Mouse (Mus musculus) MEL (cell line): Measurements from ENCODE around the gene Pdcd6ip. TPM values are rescaled to one million over a fixed set of nuclear protein-coding genes. Genes with fewer than 3 reads are reported as not detected.

Experiments used
- DNase-seq: peaks from one replicate; pipeline ENCODE4 v3.0.0; 2011; ENCODE audit warnings: low read depth, low spot score
- H3K27ac ChIP-seq: 2 replicates; pipeline ENCODE4 v1.5.1; 2012; ENCODE audit warnings: low read depth, mild to moderate bottlenecking, control low read depth, low read length, moderate library complexity; ENCODE audit not compliant: control insufficient read depth
- H3K27me3 ChIP-seq, 2 experiments: fragments of 150-350 bp in 1 of 2; sonication (generic) in 1 of 2; 2 replicates each; pipeline ENCODE4 v1.6.1; 2012; ENCODE audit warnings: low read length in 2 of 2, mild to moderate bottlenecking in 2 of 2, improper control_type of control experiment in 1 of 2, moderate library complexity in 1 of 2; ENCODE audit not compliant: insufficient read depth in 2 of 2, control insufficient read depth in 1 of 2
- H3K36me3 ChIP-seq, 2 experiments: 2 replicates each; pipeline ENCODE4 v1.6.1; 2012 to 2014; ENCODE audit warnings: low read length in 2 of 2, improper control_type of control experiment in 1 of 2, inconsistent platforms in 1 of 2, mild to moderate bottlenecking in 1 of 2; ENCODE audit not compliant: insufficient read depth in 2 of 2, control insufficient read depth in 1 of 2
- H3K4me1 ChIP-seq, 2 experiments: fragments of 150-350 bp in 1 of 2; sonication (generic) in 1 of 2; 2 replicates each; pipeline ENCODE4 v1.6.1; 2012; ENCODE audit warnings: low read length in 2 of 2, improper control_type of control experiment in 1 of 2, mild to moderate bottlenecking in 1 of 2; ENCODE audit not compliant: insufficient read depth in 2 of 2, control insufficient read depth in 1 of 2
- H3K4me3 ChIP-seq, 2 experiments: fragments of 150-350 bp in 1 of 2; sonication (generic) in 1 of 2; 2 replicates each; pipeline ENCODE4 v1.5.1; 2012; ENCODE audit warnings: low read depth in 2 of 2, low read length in 2 of 2, mild to moderate bottlenecking in 2 of 2, moderate library complexity in 2 of 2, control low read depth in 1 of 2, improper control_type of control experiment in 1 of 2; ENCODE audit not compliant: control insufficient read depth in 1 of 2, insufficient read depth in 1 of 2
- H3K79me2 ChIP-seq: 2 replicates; pipeline ENCODE4 v1.6.1; 2012; ENCODE audit warnings: mild to moderate bottlenecking, low read length, moderate library complexity; ENCODE audit not compliant: control insufficient read depth, poor library complexity, insufficient read depth
- H3K9ac ChIP-seq: 2 replicates; pipeline ENCODE4 v1.6.1; 2012; ENCODE audit warnings: low read depth, mild to moderate bottlenecking, control low read depth, low read length, moderate library complexity; ENCODE audit not compliant: control insufficient read depth, poor library complexity, severe bottlenecking
- H3K9me3 ChIP-seq: fragments of 150-350 bp; sonication (generic); replicated peaks from 2 replicates; pipeline ENCODE4 v1.6.1; 2012; ENCODE audit warnings: mild to moderate bottlenecking, low read length, improper control_type of control experiment, moderate library complexity; ENCODE audit not compliant: insufficient read depth
- CHD1 ChIP-seq: IDR thresholded peaks from 2 replicates; pipeline ENCODE4 v1.6.1; 2012; ENCODE audit warnings: low read depth, mild to moderate bottlenecking, inconsistent platforms, low read length, improper control_type of control experiment
- CHD2 ChIP-seq: IDR thresholded peaks from 2 replicates; pipeline ENCODE4 v1.6.1; 2011; ENCODE audit warnings: low read length, improper control_type of control experiment
- CTCF ChIP-seq, 3 experiments: IDR thresholded peaks in 2 of 3; conservative IDR thresholded peaks in 1 of 3; 2 replicates each; pipeline ENCODE4 v1.5.1; 2011 to 2012; ENCODE audit warnings: low read length in 3 of 3, low read depth in 2 of 3, mild to moderate bottlenecking in 2 of 3, improper control_type of control experiment in 1 of 3, inconsistent platforms in 1 of 3, mixed read lengths in 1 of 3, moderate library complexity in 1 of 3; ENCODE audit not compliant: control insufficient read depth in 1 of 3, insufficient read depth in 1 of 3, poor library complexity in 1 of 3, severe bottlenecking in 1 of 3
- ETS1 ChIP-seq: IDR thresholded peaks from 2 replicates; pipeline ENCODE4 v1.6.1; 2012; ENCODE audit warnings: low read depth, mild to moderate bottlenecking, inconsistent platforms, low read length, improper control_type of control experiment, moderate library complexity
- GATA1 ChIP-seq: IDR thresholded peaks from 2 replicates; pipeline ENCODE4 v1.6.1; 2011; ENCODE audit warnings: low read depth, low read length, improper control_type of control experiment
- JUND ChIP-seq: IDR thresholded peaks from 2 replicates; pipeline ENCODE4 v1.6.1; 2011; ENCODE audit warnings: low read depth, mild to moderate bottlenecking, improper control_type of control experiment, low read length
- KAT2A ChIP-seq: conservative IDR thresholded peaks from 2 replicates; pipeline ENCODE4 v1.6.1; 2012; ENCODE audit warnings: low read depth, low read length, improper control_type of control experiment, inconsistent platforms
- MAX ChIP-seq: IDR thresholded peaks from 2 replicates; pipeline ENCODE4 v1.6.1; 2011; ENCODE audit warnings: low read length, improper control_type of control experiment
- MYB ChIP-seq: IDR thresholded peaks from 2 replicates; pipeline ENCODE4 v1.6.1; 2011; ENCODE audit warnings: mild to moderate bottlenecking, low read depth, low read length, improper control_type of control experiment
- POLR2AphosphoS5 ChIP-seq: IDR thresholded peaks from 2 replicates; pipeline ENCODE4 v1.6.1; 2012; ENCODE audit warnings: low read depth, borderline replicate concordance, mild to moderate bottlenecking, inconsistent platforms, low read length, moderate library complexity, mixed read lengths
- RAD21 ChIP-seq: IDR thresholded peaks from 2 replicates; pipeline ENCODE4 v1.6.1; 2011; ENCODE audit warnings: mild to moderate bottlenecking, low read depth, low read length, improper control_type of control experiment
- RCOR1 ChIP-seq: IDR thresholded peaks from 2 replicates; pipeline ENCODE4 v1.6.1; 2012; ENCODE audit warnings: low read depth, mild to moderate bottlenecking, inconsistent platforms, low read length, improper control_type of control experiment
- SMC3 ChIP-seq: IDR thresholded peaks from 2 replicates; pipeline ENCODE4 v1.6.1; 2011; ENCODE audit warnings: low read depth, low read length, improper control_type of control experiment
- TAL1 ChIP-seq: IDR thresholded peaks from 2 replicates; pipeline ENCODE4 v1.6.1; 2012; ENCODE audit warnings: mild to moderate bottlenecking, inconsistent platforms, low read length, moderate library complexity, mixed read lengths
- TBP ChIP-seq: IDR thresholded peaks from 2 replicates; pipeline ENCODE4 v1.8.0; 2011; ENCODE audit warnings: low read depth, low read length, improper control_type of control experiment
- UBTF ChIP-seq: IDR thresholded peaks from 2 replicates; pipeline ENCODE4 v1.6.1; 2012; ENCODE audit warnings: low read depth, mild to moderate bottlenecking, inconsistent platforms, low read length, improper control_type of control experiment, moderate library complexity, borderline replicate concordance; ENCODE audit not compliant: insufficient read depth
- USF1 ChIP-seq: IDR thresholded peaks from 2 replicates; pipeline ENCODE4 v1.6.1; 2014; ENCODE audit warnings: low read depth, mild to moderate bottlenecking, inconsistent platforms, low read length, improper control_type of control experiment, moderate library complexity
- ZC3H11A ChIP-seq: IDR thresholded peaks from 2 replicates; pipeline ENCODE4 v1.6.1; 2012; ENCODE audit warnings: low read depth, mild to moderate bottlenecking, inconsistent platforms, low read length, improper control_type of control experiment
- ZMIZ1 ChIP-seq: IDR thresholded peaks from 2 replicates; pipeline ENCODE4 v1.6.1; 2012; ENCODE audit warnings: low read depth, mild to moderate bottlenecking, inconsistent platforms, low read length, improper control_type of control experiment, moderate library complexity
- polyA plus RNA-seq, 2 experiments: library from polyadenylated mRNA; stranded (reverse) in 1 of 2; unstranded in 1 of 2; fragments of >175 nt in 1 of 2; fragments of >200 nt in 1 of 2; gene quantifications; 2 replicates each; pipeline versions ENCODE4 v1.2.1 to v1.2.4; 2012; ENCODE audit warnings: low replicate concordance in 2 of 2, low read depth in 1 of 2; ENCODE audit not compliant: insufficient read length in 2 of 2, insufficient read depth in 1 of 2, missing spikeins in 1 of 2
- total RNA-seq: library from RNA; depleted of rRNA; stranded (reverse); fragments of 300-350 nt; gene quantifications from 2 replicates; pipeline ENCODE4 v1.2.3, GENCODE M21; 2012

Gene Pdcd6ip
- total and polyA plus RNA-seq, 3 experiments, result 21.1 to 71.2 (median 60.1) TPM

GRCm38 (mm10) chr9:113628780-113629179 lies 79.3 kb downstream of the Pdcd6ip start:
- no peak for DNase-seq
- no peaks in the 10 kb centered on the region for H3K36me3 ChIP-seq

GRCm38 (mm10) chr9:113626730-113627129 lies 81.3 kb downstream of the Pdcd6ip start:
- no peak for TF ChIP-seq ZC3H11A
- no peak for TF ChIP-seq POLR2AphosphoS5
- no peak for TF ChIP-seq RAD21
- TF ChIP-seq TBP, result no peak
- no peak for TF ChIP-seq CHD2
- TF ChIP-seq GATA1, result no peak
- no peak for TF ChIP-seq CHD1
- TF ChIP-seq MAX, result no peak
- TF ChIP-seq KAT2A, result no peak
- no peak for TF ChIP-seq UBTF
- TF ChIP-seq RCOR1, result no peak
- no peak for TF ChIP-seq MYB
- no peak for TF ChIP-seq USF1
- no peak for TF ChIP-seq JUND
- TF ChIP-seq TAL1, result no peak
- TF ChIP-seq ETS1, result no peak
- no peaks in the 10 kb centered on the region for H3K4me1 ChIP-seq
- no peaks in the 10 kb centered on the region for H3K9me3 ChIP-seq
- no peaks in the 10 kb centered on the region for H3K36me3 ChIP-seq
- H3K9ac ChIP-seq, result no peak overlapping the region
- H3K27ac ChIP-seq, result no peak overlapping the region
- no peaks in the 10 kb centered on the region; a peak in 1 of 4 replicates for H3K27me3 ChIP-seq
- H3K4me3 ChIP-seq, result no peak overlapping the region
- H3K79me2 ChIP-seq, result no peaks in the 10 kb centered on the region
- no peak for DNase-seq

More at GRCm38 (mm10) chr9:113628780-113629179, 79.3 kb downstream of the Pdcd6ip start:
- Histone ChIP-seq H3K9me3 (no peaks in the 10 kb centered on the region), H3K79me2 (no peaks in the 10 kb centered on the region), H3K27me3 (no peaks in the 10 kb centered on the region; a peak in 1 of 4 replicates), H3K27ac (no peak overlapping the region), H3K4me3 (no peak overlapping the region)
- TF ChIP-seq CTCF (IDR thresholded peaks at IDR 0.05 in 2 of 3, conservative IDR thresholded peaks at IDR 0.05 in 1 of 3; ENCODE audit: control insufficient read depth in 1 of 3, insufficient read depth in 1 of 3, low read depth in 2 of 3, low read length in 3 of 3, poor library complexity in 1 of 3, severe bottlenecking in 1 of 3) (peak in 2 of 3 experiments; percentile 5 to 13; a peak in 2 of 6 replicates), KAT2A (no peak), MAX (no peak), SMC3 (0 out of 2 replicates have a peak, but pooled peaks have one; percentile 10), ZMIZ1 (no peak), TAL1 (no peak)
- TF ChIP-seq, all 39 proteins: peak for 2
- no peak overlapping the region for H3K9ac ChIP-seq
- H3K4me1 ChIP-seq, result no peaks in the 10 kb centered on the region
